Comparison of ENCODE assay signal across 8 mouse cellular contexts in the genomic region with DNA sequence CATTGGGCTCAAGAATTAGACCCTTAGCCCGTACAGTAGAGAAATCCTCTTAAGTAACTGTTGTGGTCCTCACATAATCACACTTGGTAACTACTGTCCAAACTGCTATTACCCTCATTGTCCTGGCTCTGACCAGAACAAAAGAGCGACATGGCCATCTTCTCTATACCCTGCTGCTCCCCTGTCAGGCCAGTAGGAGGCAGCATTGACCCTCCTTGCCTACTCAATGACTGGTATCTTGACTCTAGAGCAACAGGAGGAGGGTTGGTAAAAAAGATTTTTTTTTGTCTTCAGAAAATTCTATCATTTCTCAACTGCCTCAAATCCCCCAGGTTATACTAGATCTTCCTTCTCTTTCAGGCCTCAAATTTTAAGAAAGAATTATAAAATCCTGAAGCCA.
DNase-seq lines count a peak whose midpoint lies in the region; ATAC-seq and TF ChIP-seq lines count a peak whose summit lies in the region.

No protein-coding gene starts in this region.

- H3K4me1 ChIP-seq in testis, adult 2 months (ENCODE audit: control insufficient read depth, insufficient read depth, low read length) = no peaks in the 10 kb centered on the region

- no peak overlapping the region for H3K27ac ChIP-seq in testis, adult 2 months (ENCODE audit: control insufficient read depth, insufficient read depth, low read depth, low read length)

- peak; percentile 58; the same call in 1 of the 2 replicates for TF ChIP-seq CTCF in testis, adult 2 months (IDR thresholded peaks at IDR 0.05; ENCODE audit: control insufficient read depth, insufficient read depth, insufficient replicate concordance, low read depth, low read length)

- no peak for TF ChIP-seq POLR2A in testis, adult 2 months (IDR thresholded peaks at IDR 0.05; ENCODE audit: control insufficient read depth, low read depth, low read length)

- H3K4me3 ChIP-seq in testis, adult 2 months (ENCODE audit: control insufficient read depth, low read depth, low read length) = no peak overlapping the region

- no peaks in the 10 kb centered on the region for H3K27me3 ChIP-seq in testis, adult 2 months (ENCODE audit: control insufficient read depth, insufficient read depth, low read length)

- intact Hi-C loops in left cerebral cortex, postnatal 10 days (cut with DNase I) = no loop called here

- DNase-seq in gastrocnemius, postnatal 10 days = peak; percentile 26
- DNase-seq in gastrocnemius, postnatal 4 days (ENCODE audit: low spot score in 2 of 2) = no peak
- DNase-seq in testis, postnatal 14 days (ENCODE audit: low spot score) = no peak
- peak; percentile 47 to 57 for DNase-seq in cerebellum, adult 18-20 months
- DNase-seq in retina, postnatal 1 day = peak; percentile 51
- no peak for DNase-seq in left cerebral cortex, postnatal 10 days (ENCODE audit: extremely low spot score in 1 of 2, low spot score in 2 of 2)

- ATAC-seq in inflammation-experienced regulatory T-cells, adult 6 months = peak; percentile 46

- no peaks in the 10 kb centered on the region for H3K36me3 ChIP-seq in testis, adult 2 months (ENCODE audit: control insufficient read depth, insufficient read depth, low read length)

Comparison
In these comparisons a context has a peak if more than half of its experiments do, and no peak if none do; other contexts are left out.
1. DNase-seq: peak in gastrocnemius, postnatal 10 days (single experiment), cerebellum, adult 18-20 months (2 of 2) and retina, postnatal 1 day (single experiment); none in gastrocnemius, postnatal 4 days (0 of 2), testis, postnatal 14 days (single experiment) and left cerebral cortex, postnatal 10 days (0 of 2).